Mouse (Mus musculus) spleen, postnatal 0 days (tissue): ENCODE data around the gene Tomm7. TPM values are rescaled to one million over a fixed set of nuclear protein-coding genes. Genes with fewer than 3 reads are reported as not detected.

Experiments
- polyA plus RNA-seq: library from polyadenylated mRNA; unstranded; fragments of >200 nt; fragmentation: Nextera tagmentation; extraction: Ambion mirVana; gene quantifications from 2 replicates; pipeline ENCODE4 v1.2.1, GENCODE M21; 2015

Gene Tomm7
- polyA plus RNA-seq: 103 and 107 TPM in 2 replicates

GRCm38 (mm10) chr5:23843674-23844530 lies at the start of gene Tomm7:
Gene Tomm7, minus strand, starts transcription at chr5:23844161.

Other genes starting within 250 kb of the Tomm7 start
- gene Srpk2, start 159.5 kb downstream of the Tomm7 start, polyA plus RNA-seq: 22.4 and 31.5 TPM in 2 replicates
- 17.4 and 17.5 TPM in 2 replicates for gene Pus7, start 60.5 kb downstream of the Tomm7 start, polyA plus RNA-seq
- gene Rint1, start 56.5 kb downstream of the Tomm7 start, polyA plus RNA-seq: 23.8 and 27.4 TPM in 2 replicates
- 59.5 and 63.8 TPM in 2 replicates for gene Fam126a, start 186.5 kb upstream of the Tomm7 start, polyA plus RNA-seq